Mouse (Mus musculus) limb, embryonic 12.5 days (tissue): ENCODE measurements at regions not wholly inside any gene's neighbourhood (a gene's known extent, or its start where the extent isn't known, plus 50 kb on each side); places are given as distances from the start of the nearest gene placed in this dataset.

Experiments
- ATAC-seq: fragments of 200-750 bp; cut with Nextera tagmentation; 2 replicates; pipeline ENCODE4 v1.8.0; 2017; ENCODE audit warnings: low read depth, moderate TSS enrichment; ENCODE audit not compliant: insufficient number of reproducible peaks, insufficient read depth, low FRiP score, low TSS enrichment
- H3K27ac ChIP-seq: fragments of 300-500 bp; sonication (generic); 2 replicates; pipeline ENCODE4 v1.5.1; 2016; ENCODE audit warnings: mild to moderate bottlenecking, moderate library complexity
- H3K27me3 ChIP-seq: fragments of 300-500 bp; sonication (generic); 2 replicates; pipeline ENCODE4 v1.6.1; 2016; ENCODE audit warnings: mild to moderate bottlenecking, moderate library complexity
- H3K36me3 ChIP-seq: fragments of 300-500 bp; sonication (generic); 2 replicates; pipeline ENCODE4 v1.6.1; 2016; ENCODE audit warnings: mild to moderate bottlenecking, moderate library complexity
- H3K4me1 ChIP-seq: fragments of 300-500 bp; sonication (generic); replicated peaks from 2 replicates; pipeline ENCODE4 v1.6.1; 2016
- H3K4me2 ChIP-seq: fragments of 300-500 bp; sonication (generic); 2 replicates; pipeline ENCODE4 v1.6.1; 2016; ENCODE audit warnings: mild to moderate bottlenecking, moderate library complexity
- H3K4me3 ChIP-seq: fragments of 300-500 bp; sonication (generic); replicated peaks from 2 replicates; pipeline ENCODE4 v1.5.1; 2016; ENCODE audit warnings: mild to moderate bottlenecking
- H3K9ac ChIP-seq: fragments of 300-500 bp; sonication (generic); replicated peaks from 2 replicates; pipeline ENCODE4 v1.6.1; 2016; ENCODE audit warnings: mild to moderate bottlenecking, moderate library complexity
- H3K9me3 ChIP-seq: fragments of 300-500 bp; sonication (generic); 2 replicates; pipeline ENCODE4 v1.6.1; 2016; ENCODE audit warnings: mild to moderate bottlenecking, moderate library complexity
- WGBS: fragments of 180-500 bp; shearing (Covaris S2); methylation state at CpG from one replicate; pipeline ENCODE4 v1.1.7; 2016; 5-methylcytosine and 5-hydroxymethylcytosine counted together

DNA sequence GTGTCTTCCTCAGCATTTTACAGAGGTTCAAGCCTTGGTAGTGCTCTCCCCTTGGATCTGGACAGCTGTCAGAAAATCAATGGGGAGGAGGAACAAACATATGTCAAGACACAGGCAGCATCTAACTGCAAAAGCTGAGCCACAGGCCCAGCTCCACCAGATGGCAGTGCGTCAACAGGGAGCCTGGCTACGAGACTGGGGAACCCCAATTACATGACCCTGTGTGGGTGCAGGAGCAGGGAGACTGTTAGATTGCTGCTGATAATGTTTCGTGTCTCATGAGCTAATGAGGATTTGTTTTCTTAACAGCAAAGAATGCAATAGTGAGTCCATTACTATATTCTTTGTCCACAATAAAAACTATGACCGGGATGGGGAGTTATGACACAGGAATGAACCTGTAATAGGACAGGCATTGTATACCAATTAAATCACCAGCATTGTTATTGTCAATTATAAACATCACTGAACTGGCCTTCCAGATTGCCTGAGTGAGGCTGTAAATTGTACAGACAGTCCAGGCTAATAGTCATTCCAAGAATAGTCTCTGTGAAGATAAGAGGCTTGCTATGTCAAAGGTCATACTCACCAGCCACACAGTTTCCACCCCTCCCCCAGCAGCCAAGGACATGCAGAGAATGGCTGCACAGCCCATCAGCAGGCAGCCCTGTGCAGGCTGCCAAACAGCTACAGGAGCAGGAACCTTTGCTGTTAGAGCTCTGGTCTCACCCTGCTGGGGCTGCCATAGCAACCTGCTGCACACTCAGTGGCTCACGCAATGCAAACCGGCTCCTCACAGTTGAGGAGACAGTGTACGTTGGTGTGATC, 58.8 kb upstream of the Barx2 start:
- Histone ChIP-seq H3K27me3 (no peaks in the 10 kb centered on the region), H3K4me2 (no peak overlapping the region), H3K36me3 (no peaks in the 10 kb centered on the region), H3K9me3 (no peaks in the 10 kb centered on the region), H3K4me1 (peaks cover 11% of the 10 kb centered on the region), H3K9ac (no peak overlapping the region), H3K4me3 (no peak overlapping the region), H3K27ac (no peak overlapping the region)
- peak; percentile 76 for ATAC-seq
- 9% methylated on average over 7 of the region's 7 CpGs for WGBS

DNA sequence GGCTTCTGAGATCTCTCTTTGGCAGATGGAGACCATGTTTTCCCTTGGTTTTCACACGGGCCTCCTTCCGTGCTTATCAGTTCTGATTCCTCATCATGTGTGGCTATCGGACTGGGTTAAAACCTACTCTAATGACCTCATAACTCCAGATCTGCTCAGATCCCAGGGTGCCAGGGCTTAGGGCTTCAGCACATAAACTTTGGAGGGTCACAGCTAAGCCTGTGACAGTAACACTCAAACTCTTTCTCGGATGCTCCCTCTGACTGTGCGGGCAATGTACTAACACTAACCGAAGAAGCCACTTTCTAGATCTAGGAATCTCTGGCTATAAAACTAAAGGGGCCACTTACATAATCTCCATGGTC, 59.3 kb upstream of the Barx2 start:
- no peak overlapping the region for H3K27ac ChIP-seq
- WGBS, result 46% methylated on average over 6 of the region's 6 CpGs
- 0 out of 2 replicates have a peak, but pooled peaks have one; percentile 3 for ATAC-seq

DNA sequence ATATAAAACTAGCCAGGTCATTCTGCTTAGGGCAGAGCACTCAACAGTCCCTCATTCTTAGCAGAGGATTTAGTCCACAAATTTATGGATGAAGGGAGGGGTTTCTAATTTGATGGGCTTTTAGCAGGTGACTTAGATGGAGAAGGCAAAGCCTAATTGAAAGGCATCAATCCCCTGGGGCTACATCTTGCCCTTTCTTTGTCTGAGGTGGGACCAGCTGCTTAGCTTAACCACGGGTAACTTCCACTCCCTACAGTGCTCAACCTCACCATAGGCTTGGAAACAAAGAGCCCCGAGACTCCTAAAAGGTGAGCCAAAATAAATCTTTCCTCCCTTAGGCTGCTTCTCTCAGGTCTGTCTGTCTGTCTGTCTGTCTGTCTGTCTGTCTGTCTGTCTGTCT, 62.9 kb upstream of the Barx2 start:
- Histone ChIP-seq H3K9ac (no peak overlapping the region), H3K36me3 (no peaks in the 10 kb centered on the region), H3K4me2 (no peak overlapping the region), H3K4me3 (no peak overlapping the region), H3K27ac (no peak overlapping the region), H3K4me1 (peaks cover 11% of the 10 kb centered on the region), H3K9me3 (no peaks in the 10 kb centered on the region; the same call in 1 of the 2 replicates), H3K27me3 (no peaks in the 10 kb centered on the region)
- 40% methylated on average over 2 of the region's 2 CpGs for WGBS
- no peak for ATAC-seq

More for the DNA sequence above, 59.3 kb upstream of the Barx2 start:
- no peaks in the 10 kb centered on the region for H3K27me3 ChIP-seq
- no peak overlapping the region for H3K9ac ChIP-seq
- no peak overlapping the region for H3K4me3 ChIP-seq
- no peaks in the 10 kb centered on the region for H3K9me3 ChIP-seq
- no peak overlapping the region for H3K4me2 ChIP-seq
- no peaks in the 10 kb centered on the region for H3K36me3 ChIP-seq
- peaks cover 11% of the 10 kb centered on the region for H3K4me1 ChIP-seq

DNA sequence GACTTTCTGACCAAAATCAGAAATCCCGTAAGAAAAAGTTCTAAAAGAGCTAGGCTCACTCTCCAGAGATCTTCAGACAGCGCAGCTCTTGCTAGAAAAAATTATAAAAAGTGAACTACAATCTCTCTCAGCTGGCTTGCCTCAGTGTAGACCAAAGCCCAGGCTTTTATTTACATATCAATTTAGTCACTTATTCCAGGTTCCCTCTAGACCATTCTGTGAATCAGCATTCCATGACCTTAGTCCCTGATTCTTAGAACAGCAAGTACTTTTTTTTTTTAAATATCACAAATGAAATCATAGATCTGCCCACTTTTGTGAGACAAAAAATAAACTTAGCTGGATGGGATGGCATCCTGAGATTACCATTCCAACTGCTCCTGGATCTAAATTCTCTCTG, 64.8 kb upstream of the Barx2 start:
- no peak overlapping the region for H3K4me3 ChIP-seq
- WGBS, result 86% methylated on average over 2 of the region's 2 CpGs
- H3K36me3 ChIP-seq, result no peaks in the 10 kb centered on the region
- ATAC-seq, result no peak
- H3K4me2 ChIP-seq, result no peak overlapping the region
- H3K9ac ChIP-seq, result no peak overlapping the region
- H3K4me1 ChIP-seq, result no peaks in the 10 kb centered on the region
- H3K27ac ChIP-seq, result no peak overlapping the region
- no peaks in the 10 kb centered on the region; the same call in 1 of the 2 replicates for H3K9me3 ChIP-seq
- no peaks in the 10 kb centered on the region for H3K27me3 ChIP-seq

DNA sequence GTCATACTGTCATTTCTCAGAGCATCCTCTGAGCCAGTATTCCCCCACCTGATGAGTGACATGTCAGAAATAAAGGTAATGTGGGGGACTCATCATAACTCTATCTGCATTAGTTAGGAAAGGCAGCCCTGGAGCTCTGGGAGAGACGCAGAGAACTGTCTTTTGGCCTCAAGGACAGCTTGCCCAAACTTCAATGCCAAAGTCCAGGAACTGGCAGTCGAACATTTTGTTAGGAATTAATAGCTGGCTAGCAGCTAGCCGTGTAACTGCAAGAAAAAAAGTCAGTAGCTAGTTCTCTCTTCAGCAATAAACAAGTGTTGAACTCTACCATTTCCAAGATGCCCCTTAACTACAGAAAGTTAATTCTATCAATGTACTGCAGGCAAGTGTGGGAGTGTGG, 65.9 kb upstream of the Barx2 start:
- no peak overlapping the region for H3K4me2 ChIP-seq
- no peaks in the 10 kb centered on the region for H3K27me3 ChIP-seq
- 0 out of 2 replicates have a peak, but pooled peaks cover 4% of the 10 kb centered on the region for H3K4me1 ChIP-seq
- no peak for ATAC-seq
- H3K36me3 ChIP-seq, result no peaks in the 10 kb centered on the region
- no peak overlapping the region for H3K27ac ChIP-seq
- no peak overlapping the region for H3K4me3 ChIP-seq
- no peak overlapping the region for H3K9ac ChIP-seq
- H3K9me3 ChIP-seq, result no peaks in the 10 kb centered on the region; the same call in 1 of the 2 replicates
- WGBS, result 88% methylated on average over 3 of the region's 3 CpGs

DNA sequence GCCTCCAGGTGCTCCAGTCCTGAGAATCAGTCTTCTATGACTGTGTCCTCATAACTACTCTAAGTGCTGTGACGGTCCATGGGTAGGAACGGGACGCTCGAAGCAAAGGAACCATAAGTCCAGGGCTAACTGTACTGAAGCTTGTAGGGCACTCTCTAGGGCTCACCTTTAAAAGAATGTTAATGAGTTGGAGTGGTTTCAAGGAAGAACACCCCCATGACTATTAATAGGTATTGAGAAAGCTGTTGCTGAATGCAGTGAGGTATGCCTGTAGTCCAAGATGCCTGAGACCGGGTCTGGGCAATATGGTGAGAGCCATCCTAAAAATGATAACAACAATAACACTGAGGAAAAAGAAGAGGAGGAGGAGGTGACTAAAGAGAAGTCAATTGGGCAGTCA, 67.2 kb upstream of the Barx2 start:
- Histone ChIP-seq H3K4me1 (0 out of 2 replicates have a peak, but pooled peaks cover 4% of the 10 kb centered on the region), H3K4me3 (no peak overlapping the region), H3K4me2 (no peak overlapping the region), H3K36me3 (no peaks in the 10 kb centered on the region), H3K27ac (no peak overlapping the region), H3K9me3 (no peaks in the 10 kb centered on the region; the same call in 1 of the 2 replicates), H3K27me3 (no peaks in the 10 kb centered on the region), H3K9ac (no peak overlapping the region)
- no peak for ATAC-seq
- WGBS, result 91% methylated on average over 5 of the region's 5 CpGs

DNA sequence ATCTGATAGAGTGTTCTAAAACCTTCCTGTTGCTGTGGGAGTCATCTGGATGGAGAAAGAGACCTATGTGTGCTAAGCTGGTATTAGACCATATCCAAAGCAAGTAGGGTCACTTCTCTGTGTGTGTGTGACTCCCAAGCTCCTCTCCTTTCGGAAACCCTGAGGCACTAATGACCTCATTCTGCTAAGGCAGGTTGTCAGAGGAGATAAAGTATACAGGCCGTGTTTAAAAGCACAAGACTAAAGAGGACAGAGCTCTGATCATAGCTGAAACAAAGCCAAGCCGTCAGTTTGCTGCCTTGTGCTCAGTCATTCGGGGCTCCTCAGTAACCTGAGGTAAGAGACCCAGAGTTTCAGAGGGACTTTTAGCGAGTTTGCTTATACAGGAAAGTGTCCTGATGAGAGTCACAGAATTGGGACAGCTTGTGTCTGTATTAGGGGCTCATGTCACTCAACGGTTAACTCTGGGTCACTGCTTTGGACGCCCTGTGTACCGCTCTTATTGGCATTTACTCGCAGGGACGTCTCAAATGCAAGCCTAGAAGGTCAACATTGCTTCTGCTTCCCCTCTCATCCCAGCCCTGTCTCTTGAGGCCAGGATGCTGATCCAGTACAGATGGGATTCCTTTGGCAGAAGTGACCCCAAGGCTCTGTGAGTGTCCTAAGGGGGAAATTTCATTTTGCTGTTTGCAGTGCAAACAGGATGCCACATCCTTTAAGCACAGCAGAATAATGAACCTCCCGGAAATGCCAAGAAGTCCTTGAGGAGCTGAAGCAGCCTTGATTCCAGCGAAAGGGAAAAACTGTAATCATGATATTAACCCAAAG, 70.7 kb upstream of the Barx2 start:
- no peaks in the 10 kb centered on the region for H3K9me3 ChIP-seq
- H3K4me1 ChIP-seq, result 0 out of 2 replicates have a peak, but pooled peaks cover 4% of the 10 kb centered on the region
- H3K27me3 ChIP-seq, result no peaks in the 10 kb centered on the region
- H3K4me3 ChIP-seq, result no peak overlapping the region
- H3K27ac ChIP-seq, result no peak overlapping the region
- H3K36me3 ChIP-seq, result no peaks in the 10 kb centered on the region
- no peak overlapping the region for H3K4me2 ChIP-seq
- no peak overlapping the region for H3K9ac ChIP-seq
- ATAC-seq, result no peak
- 59% methylated on average over 12 of the region's 12 CpGs for WGBS

DNA sequence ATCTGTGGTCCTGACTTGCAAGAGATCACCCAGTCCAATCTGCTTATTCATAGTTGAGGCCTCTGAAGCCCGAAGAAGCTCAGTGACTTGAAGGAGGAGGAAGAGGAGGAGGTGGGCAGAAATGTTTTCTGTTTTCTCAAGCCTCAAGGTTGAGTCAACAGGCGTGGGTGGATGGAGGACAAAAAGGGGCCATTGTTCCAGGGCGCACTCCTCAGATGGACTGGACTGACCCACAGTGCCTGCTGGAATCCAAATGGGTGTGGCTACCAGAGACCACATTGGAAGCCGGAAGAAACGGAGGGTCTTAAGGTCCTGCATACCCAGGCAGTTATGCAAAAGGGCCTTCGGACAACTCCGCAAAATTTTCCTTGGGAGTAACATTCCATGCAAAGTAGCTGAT, 75.6 kb upstream of the Barx2 start:
- no peaks in the 10 kb centered on the region for H3K9me3 ChIP-seq
- no peak overlapping the region for H3K27ac ChIP-seq
- H3K36me3 ChIP-seq, result no peaks in the 10 kb centered on the region
- WGBS, result 91% methylated on average over 7 of the region's 7 CpGs
- H3K4me2 ChIP-seq, result no peak overlapping the region
- no peaks in the 10 kb centered on the region for H3K27me3 ChIP-seq
- H3K4me1 ChIP-seq, result peaks cover 2% of the 10 kb centered on the region; the same call in 1 of the 2 replicates
- H3K9ac ChIP-seq, result no peak overlapping the region
- no peak overlapping the region for H3K4me3 ChIP-seq
- no peak for ATAC-seq

DNA sequence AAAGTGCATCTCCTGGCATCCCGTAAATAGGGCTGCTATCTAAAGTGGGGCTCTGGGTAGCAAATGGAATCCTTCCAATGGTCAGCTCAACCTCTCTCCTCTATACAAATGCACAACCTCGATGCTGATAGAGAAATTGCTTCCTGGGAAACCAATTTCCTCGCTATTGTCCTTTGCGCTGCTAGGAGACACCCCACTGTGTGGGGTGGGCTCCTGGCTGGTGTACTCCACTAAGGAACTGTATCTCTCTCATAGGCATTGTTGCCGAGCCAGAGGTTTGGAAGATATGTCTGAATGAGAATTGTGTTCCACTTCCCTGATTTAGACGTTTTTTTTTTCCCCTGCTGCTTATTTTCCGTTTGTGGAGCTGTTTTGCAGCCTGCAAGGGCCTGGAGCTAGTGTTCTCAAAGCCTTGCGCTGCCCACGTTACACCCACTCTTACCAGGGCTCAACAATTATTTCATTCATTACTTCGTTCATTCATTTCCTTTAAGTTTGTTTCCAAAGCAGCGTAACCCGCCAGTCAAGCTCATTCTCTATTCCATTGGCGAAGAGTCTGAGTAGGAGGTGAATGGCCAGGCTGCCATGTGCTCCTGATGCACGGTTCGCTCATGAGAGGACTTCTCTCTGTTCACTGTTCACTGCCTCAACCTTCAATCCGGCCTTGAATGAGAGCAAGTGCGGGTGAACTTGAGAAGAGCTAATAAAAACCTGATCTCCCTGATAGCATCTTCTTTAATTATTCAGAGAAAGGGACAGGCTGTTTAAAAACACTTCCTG, 76.5 kb upstream of the Barx2 start:
- Histone ChIP-seq H3K4me3 (no peak overlapping the region), H3K4me2 (no peak overlapping the region), H3K27me3 (no peaks in the 10 kb centered on the region), H3K27ac (no peak overlapping the region), H3K36me3 (no peaks in the 10 kb centered on the region), H3K4me1 (no peaks in the 10 kb centered on the region; the same call in 1 of the 2 replicates), H3K9me3 (no peaks in the 10 kb centered on the region), H3K9ac (no peak overlapping the region)
- no peak for ATAC-seq
- 76% methylated on average over 17 of the region's 17 CpGs for WGBS

DNA sequence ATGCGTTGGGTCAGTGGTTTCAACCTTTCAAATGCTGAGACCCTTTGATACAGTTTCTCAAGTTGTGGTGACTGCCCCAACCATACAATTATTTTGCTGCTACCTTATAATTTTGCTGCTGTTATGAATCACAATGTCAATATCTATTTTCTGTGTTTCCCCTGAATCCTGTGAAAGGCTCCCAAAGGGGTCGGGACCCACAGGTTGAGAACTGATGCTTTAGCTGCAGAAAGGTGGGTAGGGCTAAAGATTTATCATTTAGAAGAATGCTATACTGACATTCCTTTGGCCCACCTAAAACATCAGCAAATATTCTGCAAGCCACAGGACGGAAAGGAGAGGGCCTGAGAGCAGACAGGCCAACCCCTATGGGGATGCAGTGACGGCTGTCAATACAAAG, 77.2 kb upstream of the Barx2 start:
- no peak overlapping the region for H3K4me3 ChIP-seq
- no peak for ATAC-seq
- H3K27ac ChIP-seq, result no peak overlapping the region
- no peak overlapping the region for H3K4me2 ChIP-seq
- no peak overlapping the region for H3K9ac ChIP-seq
- H3K9me3 ChIP-seq, result no peaks in the 10 kb centered on the region
- no peaks in the 10 kb centered on the region; the same call in 1 of the 2 replicates for H3K4me1 ChIP-seq
- 86% methylated on average over 4 of the region's 4 CpGs for WGBS
- H3K36me3 ChIP-seq, result no peaks in the 10 kb centered on the region
- H3K27me3 ChIP-seq, result no peaks in the 10 kb centered on the region
